Mouse (Mus musculus) embryonic facial prominence, embryonic 15.5 days (tissue): ENCODE data around the gene Agrp. TPM values are rescaled to one million over a fixed set of nuclear protein-coding genes. Genes with fewer than 3 reads are reported as not detected.

ENCODE experiments used
- ATAC-seq: fragments of 200-750 bp; cut with Nextera tagmentation; 2 replicates; pipeline ENCODE4 v1.8.0; 2017; ENCODE audit warnings: low read depth, moderate TSS enrichment; ENCODE audit not compliant: insufficient number of reproducible peaks, low FRiP score, low TSS enrichment
- H3K27ac ChIP-seq: fragments of 300-500 bp; sonication (generic); replicated peaks from 2 replicates; pipeline ENCODE4 v1.5.1; 2015; ENCODE audit warnings: mild to moderate bottlenecking, inconsistent platforms
- H3K27me3 ChIP-seq: fragments of 300-500 bp; sonication (generic); 2 replicates; pipeline ENCODE4 v1.6.1; 2015; ENCODE audit warnings: inconsistent platforms
- H3K36me3 ChIP-seq: fragments of 300-500 bp; sonication (generic); 2 replicates; pipeline ENCODE4 v1.6.1; 2015; ENCODE audit warnings: mild to moderate bottlenecking, inconsistent platforms
- H3K4me1 ChIP-seq: fragments of 300-500 bp; sonication (generic); 2 replicates; pipeline ENCODE4 v1.6.1; 2015; ENCODE audit warnings: inconsistent platforms
- H3K4me2 ChIP-seq: fragments of 300-500 bp; sonication (generic); replicated peaks from 2 replicates; pipeline ENCODE4 v1.6.1; 2015; ENCODE audit warnings: mild to moderate bottlenecking, inconsistent platforms
- H3K4me3 ChIP-seq: fragments of 300-500 bp; sonication (generic); replicated peaks from 2 replicates; pipeline ENCODE4 v1.5.1; 2015; ENCODE audit warnings: mild to moderate bottlenecking, inconsistent platforms
- H3K9ac ChIP-seq: fragments of 300-500 bp; sonication (generic); 2 replicates; pipeline ENCODE4 v1.6.1; 2015; ENCODE audit warnings: inconsistent platforms
- H3K9me3 ChIP-seq: fragments of 300-500 bp; sonication (generic); replicated peaks from 2 replicates; pipeline ENCODE4 v1.6.1; 2016; ENCODE audit warnings: inconsistent platforms
- WGBS: fragments of 180-500 bp; shearing (Covaris S2); methylation state at CpG from one replicate; pipeline ENCODE4 v1.1.7; 2015; 5-methylcytosine and 5-hydroxymethylcytosine counted together
- polyA plus RNA-seq: library from polyadenylated mRNA; unstranded; fragments of >200 nt; fragmentation: Nextera tagmentation; extraction: Ambion mirVana; gene quantifications from 2 replicates; pipeline ENCODE4 v1.2.1, GENCODE M21; 2015

Gene Agrp
- polyA plus RNA-seq, 1 experiment from 2014 or later = 2.3 TPM

GRCm38 (mm10) chr8:105594451-105595242, 42.5 kb downstream of the Agrp start:
- Histone ChIP-seq H3K9ac (no peak overlapping the region), H3K36me3 (no peaks in the 10 kb centered on the region), H3K27ac (peak overlapping the region; percentile 87)

GRCm38 (mm10) chr8:105593859-105594258, 43.3 kb downstream of the Agrp start:
- H3K36me3 ChIP-seq = no peaks in the 10 kb centered on the region
- peak overlapping the region; percentile 87 for H3K27ac ChIP-seq
- H3K27me3 ChIP-seq = no peaks in the 10 kb centered on the region
- no peaks in the 10 kb centered on the region for H3K9me3 ChIP-seq
- peaks cover 24% of the 10 kb centered on the region for H3K4me1 ChIP-seq
- 9% methylated on average over 15 of the region's 15 CpGs for WGBS
- peak; percentile 84 for ATAC-seq
- peak overlapping the region; percentile 29 for H3K4me3 ChIP-seq
- H3K4me2 ChIP-seq = peak overlapping the region; percentile 45
- peak overlapping the region; percentile 7; the same call in 1 of the 2 replicates for H3K9ac ChIP-seq

More at GRCm38 (mm10) chr8:105594451-105595242, 42.5 kb downstream of the Agrp start:
- Histone ChIP-seq H3K4me1 (peaks cover 24% of the 10 kb centered on the region), H3K4me2 (peak overlapping the region; percentile 45), H3K27me3 (no peaks in the 10 kb centered on the region), H3K4me3 (peak overlapping the region; percentile 29), H3K9me3 (no peaks in the 10 kb centered on the region)
- 74% methylated on average over 18 of the region's 18 CpGs for WGBS
- ATAC-seq = no peak

DNA sequence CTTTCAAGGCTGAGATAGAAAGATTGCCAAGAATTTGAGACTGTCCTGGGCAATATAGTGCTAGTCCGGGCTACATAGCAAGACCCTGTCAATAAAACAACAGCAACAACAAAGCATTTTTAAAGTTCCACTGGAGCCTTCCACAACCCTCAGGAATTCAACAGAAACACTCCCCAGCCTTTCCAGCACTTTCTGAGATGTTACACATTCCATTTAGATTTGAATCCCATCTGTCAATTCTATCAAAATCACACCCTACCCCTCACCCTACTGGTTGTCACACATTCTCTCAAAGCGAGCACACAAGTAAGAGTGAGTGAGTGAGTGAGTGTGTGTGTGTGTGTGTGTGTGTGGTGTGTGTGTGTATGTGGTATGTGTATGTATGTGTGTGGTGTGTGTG, 44.8 kb downstream of the Agrp start:
- no peak overlapping the region for H3K27ac ChIP-seq
- peaks cover 24% of the 10 kb centered on the region for H3K4me1 ChIP-seq
- H3K36me3 ChIP-seq = no peaks in the 10 kb centered on the region
- no peaks in the 10 kb centered on the region for H3K9me3 ChIP-seq
- no peak overlapping the region for H3K4me3 ChIP-seq
- H3K9ac ChIP-seq = no peak overlapping the region
- H3K27me3 ChIP-seq = no peaks in the 10 kb centered on the region
- ATAC-seq = no peak
- H3K4me2 ChIP-seq = no peak overlapping the region
- 48% methylated on average over 2 of the region's 2 CpGs for WGBS

DNA sequence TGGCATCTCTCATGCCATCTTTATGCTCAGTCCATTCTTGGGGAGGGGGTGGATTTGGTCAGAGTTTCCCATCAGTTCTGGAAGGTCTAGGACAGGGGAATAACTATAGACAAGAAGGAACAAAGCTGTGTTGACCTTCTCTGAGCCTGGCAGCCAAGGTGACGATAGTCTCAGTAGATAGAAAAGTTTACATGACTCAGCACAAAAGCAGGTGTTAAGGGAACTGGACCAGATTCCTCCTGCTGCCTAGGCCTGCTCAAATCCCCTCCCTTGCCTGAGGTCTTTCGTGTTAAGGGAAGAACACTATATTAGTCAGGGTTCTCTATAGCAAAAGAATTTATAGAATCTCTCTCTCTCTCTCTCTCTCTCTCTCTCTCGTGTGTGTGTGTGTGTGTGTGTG, 57.5 kb downstream of the Agrp start:
- Histone ChIP-seq H3K4me3 (no peak overlapping the region), H3K4me1 (0 out of 2 replicates have a peak, but pooled peaks cover 3% of the 10 kb centered on the region), H3K9me3 (no peaks in the 10 kb centered on the region), H3K27ac (no peak overlapping the region), H3K36me3 (no peaks in the 10 kb centered on the region), H3K4me2 (no peak overlapping the region), H3K27me3 (no peaks in the 10 kb centered on the region), H3K9ac (no peak overlapping the region)
- 56% methylated on average over 3 of the region's 3 CpGs for WGBS
- no peak for ATAC-seq

- Histone ChIP-seq H3K36me3 (no peaks in the 10 kb centered on the region), H3K27me3 (no peaks in the 10 kb centered on the region), H3K27ac (no peak overlapping the region), H3K9ac (no peak overlapping the region), H3K4me2 (no peak overlapping the region), H3K9me3 (no peaks in the 10 kb centered on the region), H3K4me3 (no peak overlapping the region), H3K4me1 (0 out of 2 replicates have a peak, but pooled peaks cover 3% of the 10 kb centered on the region)
- WGBS = 36% methylated on average over 3 of the region's 3 CpGs
- no peak for ATAC-seq
Observed at GRCm38 (mm10) chr8:105575538-105575937, 61.7 kb downstream of the Agrp start.

DNA sequence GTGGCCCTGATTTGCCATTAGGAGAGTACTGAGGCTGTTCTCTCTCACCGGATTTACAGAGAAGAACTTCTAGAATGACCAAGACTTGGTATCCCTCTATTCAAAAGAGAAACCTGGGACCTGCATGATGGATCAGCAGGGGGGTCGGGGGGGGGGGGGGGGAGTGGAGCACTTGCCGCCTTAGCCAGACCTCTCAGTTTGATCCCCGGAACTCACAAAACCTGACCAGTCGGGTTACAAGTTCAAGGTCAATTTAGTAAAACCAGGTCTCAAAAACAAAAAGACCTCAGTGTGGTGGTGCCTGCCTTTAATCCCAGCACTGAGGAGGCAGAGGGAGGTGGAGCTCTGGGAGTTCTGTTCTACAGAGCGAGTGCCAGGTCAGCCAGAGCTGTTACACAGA, 62.5 kb downstream of the Agrp start:
- no peak for ATAC-seq
- Histone ChIP-seq H3K27me3 (no peaks in the 10 kb centered on the region), H3K27ac (no peak overlapping the region), H3K4me2 (no peak overlapping the region), H3K4me1 (0 out of 2 replicates have a peak, but pooled peaks cover 3% of the 10 kb centered on the region), H3K4me3 (no peak overlapping the region), H3K9me3 (no peaks in the 10 kb centered on the region), H3K9ac (no peak overlapping the region), H3K36me3 (no peaks in the 10 kb centered on the region)
- WGBS = 36% methylated on average over 6 of the region's 6 CpGs

DNA sequence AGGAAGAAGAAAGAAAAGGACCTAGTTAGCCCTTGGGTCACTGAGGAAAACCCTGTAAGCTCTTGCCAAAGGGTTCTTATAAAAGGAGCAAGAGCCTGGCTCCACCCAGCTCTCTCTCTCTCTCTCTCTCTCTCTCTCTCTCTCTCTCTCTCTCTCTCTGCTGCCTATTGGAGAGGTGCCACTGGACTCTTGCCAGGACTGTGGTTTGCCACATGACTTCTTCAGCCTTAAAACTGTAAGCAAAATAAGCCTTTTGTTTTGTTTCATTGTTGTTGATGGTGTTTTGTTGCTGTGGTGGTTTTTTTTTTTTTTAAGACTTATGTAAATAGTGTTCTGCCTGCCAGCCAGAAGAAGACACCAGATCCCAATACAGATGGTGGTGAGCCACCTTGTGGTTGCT, 63.8 kb downstream of the Agrp start:
- ATAC-seq = no peak

DNA sequence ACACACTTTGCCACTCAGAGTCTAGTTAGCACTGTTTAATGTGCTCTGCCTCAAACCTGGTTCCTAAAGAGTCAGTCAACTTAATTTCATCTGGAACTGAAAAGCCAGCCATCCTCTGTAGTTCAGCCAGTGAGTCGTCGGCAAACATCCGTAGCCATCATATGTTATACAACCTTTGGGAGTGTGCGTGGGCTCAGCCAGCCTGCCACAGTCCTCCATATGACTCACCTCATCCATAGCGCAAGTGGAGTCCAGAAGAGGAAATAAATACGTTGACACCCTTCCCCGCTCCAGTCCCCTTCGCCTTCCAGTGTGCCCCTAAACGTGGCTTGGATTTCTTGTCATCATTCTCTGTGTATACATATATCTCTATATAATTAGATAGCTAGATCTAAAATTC, 65.4 kb downstream of the Agrp start:
- Histone ChIP-seq H3K27ac (no peak overlapping the region), H3K27me3 (no peaks in the 10 kb centered on the region), H3K4me1 (peaks cover 8% of the 10 kb centered on the region), H3K9ac (no peak overlapping the region), H3K36me3 (no peaks in the 10 kb centered on the region), H3K4me3 (no peak overlapping the region), H3K4me2 (no peak overlapping the region), H3K9me3 (no peaks in the 10 kb centered on the region)
- WGBS = 86% methylated on average over 9 of the region's 9 CpGs
- no peak for ATAC-seq

More for the DNA sequence above, 63.8 kb downstream of the Agrp start:
- H3K27me3 ChIP-seq = no peaks in the 10 kb centered on the region
- H3K36me3 ChIP-seq = no peaks in the 10 kb centered on the region
- no peak overlapping the region for H3K4me2 ChIP-seq
- H3K27ac ChIP-seq = no peak overlapping the region
- H3K4me1 ChIP-seq = 0 out of 2 replicates have a peak, but pooled peaks cover 3% of the 10 kb centered on the region
- no peak overlapping the region for H3K4me3 ChIP-seq
- no peaks in the 10 kb centered on the region for H3K9me3 ChIP-seq
- no peak overlapping the region for H3K9ac ChIP-seq

- H3K27me3 ChIP-seq = no peaks in the 10 kb centered on the region
- 23% methylated on average over 27 of the region's 27 CpGs for WGBS
- H3K4me3 ChIP-seq = peak overlapping the region; percentile 91
- H3K9ac ChIP-seq = peak overlapping the region; percentile 40
- no peak overlapping the region for H3K27ac ChIP-seq
- H3K4me1 ChIP-seq = peaks cover 29% of the 10 kb centered on the region
- no peak for ATAC-seq
- no peaks in the 10 kb centered on the region; the same call in 1 of the 2 replicates for H3K36me3 ChIP-seq
- peak overlapping the region; percentile 83 for H3K4me2 ChIP-seq
- H3K9me3 ChIP-seq = no peaks in the 10 kb centered on the region
Observed at GRCm38 (mm10) chr8:105566703-105567595, 70.2 kb downstream of the Agrp start.

DNA sequence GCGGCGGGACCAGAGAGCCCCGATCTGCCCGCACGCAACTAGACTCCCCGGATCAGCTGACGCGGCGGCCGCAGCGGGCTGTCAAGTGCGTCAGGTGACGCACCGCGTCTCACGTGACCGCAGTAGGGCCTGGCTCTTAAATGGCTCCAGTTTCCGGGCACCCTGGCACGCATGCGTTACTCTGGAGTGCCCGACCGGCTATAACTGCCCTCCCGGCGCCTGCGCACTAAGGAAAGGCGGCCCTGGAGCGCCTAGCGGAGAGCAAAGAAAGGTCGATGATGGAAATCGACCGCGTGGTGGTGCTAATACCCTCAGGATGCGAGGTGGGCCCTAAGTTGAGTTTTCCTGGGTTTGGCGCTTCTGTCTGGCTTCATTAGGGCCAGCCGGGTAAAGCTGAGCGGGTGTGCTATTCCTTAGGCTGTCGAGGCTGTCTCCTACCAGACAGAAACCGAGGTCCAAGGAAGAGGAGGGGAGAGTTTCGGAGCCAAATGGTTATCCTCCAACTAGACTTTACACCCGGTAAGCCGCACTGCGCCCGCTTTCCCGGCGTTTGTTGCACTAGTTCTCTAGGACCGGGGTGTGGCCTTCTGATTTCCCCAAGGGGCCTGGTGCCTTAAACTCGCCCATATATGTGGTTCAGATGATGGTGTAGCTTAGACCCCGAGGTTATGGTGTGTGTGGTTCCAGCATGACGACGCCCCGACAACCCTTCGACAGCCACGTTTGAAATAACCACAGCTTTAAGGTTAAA, 71.1 kb downstream of the Agrp start, which contains the start of gene Atp6v0d1:
TSS of gene Atp6v0d1 (minus strand) at position 96 of the 751 bp plus-strand sequence.
- peak; percentile 99 for ATAC-seq
- peak within 1 kb of the TSS; percentile 84 for H3K27ac ChIP-seq
- peaks cover 29% of the 10 kb centered on the region for H3K4me1 ChIP-seq
- 2% methylated on average over 53 of the region's 53 CpGs for WGBS
- peak within 1 kb of the TSS; percentile 84 for H3K9ac ChIP-seq
- H3K36me3 ChIP-seq = no peaks in the 10 kb centered on the region; the same call in 1 of the 2 replicates
- H3K4me2 ChIP-seq = peak within 1 kb of the TSS; percentile 83
- no peaks in the 10 kb centered on the region for H3K27me3 ChIP-seq
- no peaks in the 10 kb centered on the region for H3K9me3 ChIP-seq
- peak within 1 kb of the TSS; percentile 91 for H3K4me3 ChIP-seq
